Mouse (Mus musculus): Measurements from ENCODE around the gene Klk7.

The Klk7 gene

GRCm38 (mm10) chr7:43810994-43811393, at the start of gene Klk7:
Gene Klk7, plus strand, starts transcription at chr7:43811294.
- DNase-seq (ENCODE audit: low read depth): no peak

DNA sequence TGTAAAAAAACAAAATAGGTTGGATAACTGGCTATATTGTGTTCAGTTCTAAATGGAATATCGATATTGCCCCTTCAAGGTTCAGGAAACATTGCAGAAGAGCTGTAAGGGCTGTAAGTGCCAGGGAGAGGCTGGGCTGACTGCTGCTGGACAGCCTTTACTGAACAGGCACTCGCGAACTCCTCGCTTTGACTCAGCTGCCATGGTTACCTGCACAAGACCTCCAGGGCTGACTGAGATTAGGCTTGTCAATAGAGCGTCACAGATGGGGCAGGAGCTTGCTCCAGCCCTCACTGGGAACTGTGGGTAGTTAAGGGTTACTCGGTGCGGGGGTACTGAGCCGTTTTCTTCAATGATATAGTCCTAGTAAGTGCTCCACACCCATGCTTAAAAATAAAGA, 44.6 kb upstream of the Klk7 start:
- no peak for DNase-seq (ENCODE audit: low read depth)

- no peak for DNase-seq (ENCODE audit: low read depth)
These were observed 42.5 kb upstream of the Klk7 start, which contains the start of gene Klk12 for GRCm38 (mm10) chr7:43768597-43768996. Gene Klk12, plus strand, starts transcription at chr7:43768897.

GRCm38 (mm10) chr7:43769636-43770035, 41.5 kb upstream of the Klk7 start:
- no peak for DNase-seq (ENCODE audit: low read depth)

DNA sequence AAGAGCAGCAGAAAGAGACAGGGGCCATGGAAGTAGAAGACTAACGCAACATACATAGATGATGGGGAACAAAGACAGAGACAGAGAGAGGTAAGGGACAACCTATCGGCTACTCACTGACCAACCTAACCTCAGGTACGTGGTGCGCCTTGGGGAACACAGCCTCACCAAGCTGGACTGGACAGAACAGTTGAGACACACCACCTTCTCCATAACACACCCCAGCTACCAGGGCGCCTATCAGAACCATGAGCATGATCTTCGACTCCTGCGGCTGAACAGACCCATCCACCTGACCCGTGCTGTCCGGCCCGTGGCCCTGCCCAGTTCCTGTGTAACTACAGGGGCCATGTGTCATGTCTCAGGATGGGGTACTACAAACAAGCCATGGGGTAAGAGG, 40.4 kb upstream of the Klk7 start:
- DNase-seq (ENCODE audit: low read depth): no peak

DNA sequence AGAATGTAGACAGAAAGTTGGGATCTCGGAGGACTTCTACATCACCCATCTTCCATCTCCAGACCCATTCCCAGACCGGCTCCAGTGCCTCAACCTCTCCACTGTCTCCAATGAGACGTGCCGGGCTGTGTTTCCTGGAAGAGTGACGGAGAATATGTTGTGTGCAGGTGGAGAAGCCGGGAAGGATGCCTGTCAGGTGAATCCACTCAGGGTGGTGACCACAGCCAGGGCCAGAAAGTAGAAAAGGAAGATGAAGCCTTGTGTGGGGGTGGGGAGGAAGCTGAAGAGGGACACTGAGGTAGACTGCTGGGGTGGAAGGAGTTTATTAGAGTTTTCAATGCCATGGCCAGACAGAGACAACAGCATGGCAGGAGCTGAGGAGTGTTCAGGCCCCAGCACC, 39.2 kb upstream of the Klk7 start:
- no peak for DNase-seq (ENCODE audit: low read depth)

- DNase-seq (ENCODE audit: low read depth): no peak
These were observed 38.2 kb upstream of the Klk7 start for GRCm38 (mm10) chr7:43772901-43773300.

DNA sequence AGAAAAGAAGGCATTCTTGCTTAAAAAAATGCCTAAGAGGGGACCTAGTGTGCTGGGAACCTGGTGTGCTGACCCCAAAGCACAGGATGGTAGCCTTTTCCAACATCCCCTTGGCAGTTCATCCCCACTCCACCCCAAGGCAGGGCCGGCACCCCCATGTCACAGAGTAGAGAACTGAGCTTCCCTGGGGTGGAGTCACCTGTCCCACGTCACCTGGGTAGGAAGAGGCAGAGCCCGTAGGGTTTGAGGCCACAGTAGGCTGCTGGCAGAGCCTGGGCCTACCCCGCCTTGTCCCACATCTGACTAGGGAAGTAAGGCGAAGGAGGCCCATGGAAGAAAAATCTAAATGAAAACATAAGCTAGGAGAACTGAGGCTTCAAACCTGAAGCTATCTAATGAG, 36.7 kb upstream of the Klk7 start, which contains the start of gene Klk11:
TSS of gene Klk11 (plus strand) at position 241 of the 400 bp plus-strand sequence.
- no peak for DNase-seq (ENCODE audit: low read depth)

- no peak for DNase-seq (ENCODE audit: low read depth)
These were observed 36.3 kb upstream of the Klk7 start for GRCm38 (mm10) chr7:43774802-43775201.

GRCm38 (mm10) chr7:43775311-43776057, 35.6 kb upstream of the Klk7 start:
- DNase-seq (ENCODE audit: low read depth): no peak

GRCm38 (mm10) chr7:43776506-43776905, 34.6 kb upstream of the Klk7 start:
- DNase-seq (ENCODE audit: low read depth): no peak

GRCm38 (mm10) chr7:43777423-43777822, 33.7 kb upstream of the Klk7 start:
- DNase-seq (ENCODE audit: low read depth): no peak

- DNase-seq (ENCODE audit: low read depth): no peak
These were observed 32.7 kb upstream of the Klk7 start for GRCm38 (mm10) chr7:43778176-43778970.

DNA sequence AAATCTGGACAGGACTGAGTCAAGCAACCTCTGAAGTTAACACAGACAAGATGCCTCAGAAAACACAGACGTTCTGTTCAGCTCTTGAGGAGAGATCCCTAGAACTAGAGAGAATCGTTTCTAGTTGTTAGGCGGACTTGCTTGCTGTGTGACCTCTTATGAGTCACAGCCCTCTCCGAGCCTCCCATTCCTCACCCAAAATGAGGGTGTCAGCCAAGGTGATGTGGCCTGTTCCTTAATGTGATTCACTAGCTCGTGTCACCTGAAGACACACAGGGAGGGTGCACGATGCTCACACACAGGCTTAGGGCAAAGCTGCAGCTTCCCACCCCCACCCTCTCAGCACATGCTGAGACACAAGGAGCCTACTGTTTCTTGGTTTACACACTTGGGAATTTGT, 30.9 kb upstream of the Klk7 start:
- no peak for DNase-seq (ENCODE audit: low read depth)

- no peak for DNase-seq (ENCODE audit: low read depth)
These were observed 30.3 kb upstream of the Klk7 start, which contains the start of gene Klk10 for GRCm38 (mm10) chr7:43780746-43781145. Gene Klk10, plus strand, starts transcription at chr7:43781035.

- DNase-seq (ENCODE audit: low read depth): no peak
These were observed 29.6 kb upstream of the Klk7 start for GRCm38 (mm10) chr7:43781541-43781940.

- DNase-seq (ENCODE audit: low read depth): peak; percentile 68
These were observed 28.5 kb upstream of the Klk7 start for GRCm38 (mm10) chr7:43782275-43783265.

GRCm38 (mm10) chr7:43785286-43785685, 25.8 kb upstream of the Klk7 start:
- DNase-seq (ENCODE audit: low read depth): peak; percentile 45

GRCm38 (mm10) chr7:43788096-43788495, 23.0 kb upstream of the Klk7 start:
- no peak for DNase-seq (ENCODE audit: low read depth)

GRCm38 (mm10) chr7:43789295-43789694, 21.8 kb upstream of the Klk7 start:
- peak; percentile 5 for DNase-seq (ENCODE audit: low read depth)

GRCm38 (mm10) chr7:43791591-43791990, 19.5 kb upstream of the Klk7 start, which contains the start of gene Klk9:
Gene Klk9, plus strand, starts transcription at chr7:43791891.
- no peak for DNase-seq (ENCODE audit: low read depth)

GRCm38 (mm10) chr7:43796355-43796754, 14.7 kb upstream of the Klk7 start:
- no peak for DNase-seq (ENCODE audit: low read depth)

Data from 416B (cell line).